Mouse (Mus musculus) fat pad, adult 2 months (tissue): ENCODE data around the gene Pde4b.

Experiments
- DNase-seq: peaks from one replicate; pipeline ENCODE4 v3.0.0-alpha.2; 2011; ENCODE audit warnings: low read depth, low spot score; ENCODE audit errors: extremely low read depth

Gene Pde4b

DNA sequence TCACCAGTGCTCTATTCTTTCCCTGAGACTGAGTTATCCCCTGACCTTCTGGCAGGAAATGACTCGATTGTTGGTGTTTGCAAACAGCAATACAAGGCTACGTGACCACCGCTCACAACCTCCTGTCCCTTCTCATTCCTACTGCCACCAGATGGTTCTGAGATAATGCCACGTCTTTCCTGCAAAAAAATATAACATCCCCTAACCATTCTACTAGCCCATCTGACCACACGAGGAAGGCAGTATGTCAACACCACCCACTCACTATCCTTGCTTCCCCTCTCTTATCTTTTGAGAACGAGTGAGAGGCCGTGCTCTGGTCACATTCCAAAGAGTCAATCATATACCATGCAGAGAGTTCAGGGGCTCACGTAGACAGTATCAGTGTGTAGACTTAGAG, 548.6 kb downstream of the Pde4b start:
- DNase-seq: no peak

DNA sequence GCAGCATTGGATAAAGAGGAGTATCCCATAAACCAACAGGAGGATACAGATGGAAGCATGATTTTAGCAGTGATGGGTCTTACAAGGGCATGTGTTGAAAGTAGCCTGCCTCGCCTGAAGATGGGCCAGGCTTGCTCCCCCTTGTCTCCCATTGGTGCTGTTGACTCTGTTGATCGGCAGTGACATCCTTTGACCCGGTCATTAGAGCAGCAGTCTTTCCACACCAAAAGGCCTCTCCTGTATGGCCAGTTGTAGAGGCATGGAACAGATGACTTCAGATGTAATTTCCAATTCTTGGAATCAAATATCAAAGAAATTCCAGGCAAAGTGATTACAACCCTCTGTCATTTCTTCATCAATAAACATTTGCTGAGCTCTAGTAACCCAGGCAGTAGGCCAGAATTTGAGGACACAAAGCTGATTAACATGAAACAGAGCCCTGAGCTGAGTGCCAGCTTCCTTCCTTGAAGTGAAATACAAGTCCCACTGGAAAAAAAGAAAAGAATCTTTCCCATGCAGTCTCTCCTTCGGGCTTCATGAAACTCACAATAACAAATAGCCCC, 550.1 kb downstream of the Pde4b start:
- DNase-seq: no peak

DNA sequence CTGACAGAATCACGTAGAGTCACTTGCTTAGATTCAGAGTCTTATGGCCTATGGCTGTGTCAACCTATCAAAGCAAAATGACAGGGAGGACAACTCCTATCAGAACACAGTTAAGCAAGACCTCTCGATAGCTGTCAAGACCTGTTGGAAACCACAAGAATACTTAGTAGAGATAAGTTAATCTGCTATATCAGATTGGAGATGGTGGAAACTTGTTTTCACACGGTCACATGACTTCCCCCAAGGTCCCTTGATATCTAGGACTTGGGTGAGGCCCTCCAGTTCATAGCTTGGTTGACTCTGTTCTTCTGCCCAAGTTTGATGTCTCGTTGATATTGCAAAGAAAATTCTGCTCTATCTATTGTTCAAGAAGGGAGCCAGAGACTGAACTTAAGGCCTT, 553.6 kb downstream of the Pde4b start:
- DNase-seq: no peak

DNA sequence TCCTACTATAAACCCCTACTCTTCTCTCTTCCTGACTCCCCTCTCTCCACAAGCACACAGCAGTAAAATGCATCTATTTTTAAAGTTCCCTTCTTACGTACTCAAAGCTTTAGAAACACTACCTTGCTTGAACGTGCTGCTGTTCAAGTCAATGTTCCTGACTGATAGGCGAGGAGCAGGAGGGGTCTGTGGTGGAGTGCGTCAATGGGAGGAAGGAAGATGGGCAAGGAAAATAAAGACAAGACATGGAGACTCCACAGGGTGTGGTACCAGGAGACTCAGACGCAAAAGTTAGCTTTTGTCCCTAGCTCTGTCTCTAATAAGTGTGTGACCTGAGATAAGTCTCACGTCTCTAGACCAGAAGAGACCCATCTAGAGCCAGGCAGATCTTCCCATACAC, 556.7 kb downstream of the Pde4b start:
- no peak for DNase-seq

DNA sequence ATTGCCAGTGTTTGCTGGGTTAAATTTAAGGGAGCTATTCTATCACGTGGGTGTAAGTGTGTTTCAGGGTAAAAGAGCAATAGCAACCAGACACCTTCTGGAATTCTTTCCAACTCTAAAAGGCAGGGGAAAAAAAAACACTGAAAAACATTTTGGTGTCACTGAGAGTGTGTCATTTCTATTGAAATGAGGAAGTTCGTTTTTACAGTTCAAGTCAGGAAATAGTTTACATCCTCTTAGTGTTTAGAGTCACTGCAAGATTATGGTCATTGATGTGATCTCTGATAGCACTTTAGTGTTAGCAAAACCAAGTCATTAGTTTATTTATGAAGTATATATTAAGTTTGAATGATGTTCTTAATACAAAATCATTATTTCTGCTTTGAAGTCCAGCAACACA, 559.7 kb downstream of the Pde4b start:
- no peak for DNase-seq

DNA sequence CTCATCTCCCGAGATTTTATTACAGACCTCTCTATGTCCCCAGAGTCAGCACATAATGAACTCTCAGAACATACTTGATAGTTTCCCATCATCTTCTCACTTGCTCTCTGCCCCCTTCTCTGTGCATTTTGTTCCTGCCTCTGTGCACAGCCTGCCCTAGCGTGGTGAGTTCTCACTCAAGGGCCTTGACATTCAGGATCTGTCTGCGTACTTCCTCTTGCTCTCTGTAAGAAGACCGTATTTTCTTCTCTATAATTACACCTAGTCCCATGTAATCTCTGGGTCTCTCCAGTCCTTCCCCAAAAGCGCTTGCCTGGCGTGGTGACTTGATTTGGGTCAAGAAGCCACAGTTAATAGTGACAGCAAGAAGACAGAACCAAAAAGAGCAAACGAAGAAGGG, 568.0 kb downstream of the Pde4b start:
- DNase-seq: no peak

DNA sequence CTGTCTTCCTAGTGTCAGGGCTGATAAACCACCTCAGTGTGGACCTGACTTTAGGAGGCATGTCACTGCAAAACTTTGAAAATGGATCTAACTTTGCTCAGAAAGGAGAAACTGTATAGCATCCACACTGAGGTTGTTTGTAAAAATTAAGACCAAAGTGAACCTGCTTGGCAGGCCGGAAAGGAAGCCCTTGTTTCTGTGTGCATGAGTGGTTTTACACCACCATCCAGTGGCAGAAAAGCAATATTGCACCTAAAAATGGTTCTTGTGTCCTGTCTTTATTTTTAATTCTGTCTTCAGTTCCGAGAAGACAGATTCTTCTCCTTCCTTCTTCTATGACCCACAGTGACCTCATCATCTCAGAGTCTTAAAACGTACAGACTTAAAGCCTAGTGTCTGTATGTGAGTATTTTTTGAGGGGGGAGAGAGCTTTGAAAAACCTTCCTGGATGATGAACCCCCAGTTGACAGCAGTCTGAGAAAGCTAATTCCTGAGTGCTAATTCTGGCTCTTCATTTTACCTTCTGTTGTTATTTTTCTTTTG, 569.2 kb downstream of the Pde4b start:
- DNase-seq: no peak
